Comparison of ENCODE assay signal across 9 mouse cellular contexts in genomic region chr4:116650365-116650764, GRCm38 (mm10). TPM values are rescaled to one million over a fixed set of nuclear protein-coding genes. Genes with fewer than 3 reads are reported as not detected.
DNase-seq lines count a peak whose midpoint lies in the region; ATAC-seq and TF ChIP-seq lines count a peak whose summit lies in the region.
"Had no signal": no experiment of that assay in that cellular context is flagged by ENCODE, and none has a peak within 500 bp of the region (broad histone marks: within the 10 kb centered on the region; RNA-seq: fewer than 3 reads in every experiment).

No protein-coding gene starts in this region.

- TF ChIP-seq POLR2A in lung, adult 2 months (IDR thresholded peaks at IDR 0.05; ENCODE audit: borderline replicate concordance, extremely low read depth, low read depth, low read length): no peak
- no peak for TF ChIP-seq POLR2A in embryonic fibroblast, embryonic 13.5 days (IDR thresholded peaks at IDR 0.05; ENCODE audit: low read depth, low read length)

- H3K9me3 ChIP-seq in neural tube, embryonic 13.5 days: no peaks in the 10 kb centered on the region

- 16% methylated on average over 5 of the region's 5 CpGs for WGBS in lung, adult 2 months
- 43% methylated on average over 5 of the region's 5 CpGs for WGBS in neural tube, embryonic 13.5 days

- ATAC-seq in neural tube, embryonic 13.5 days (ENCODE audit: low read depth): no peak

- no peak overlapping the region for H3K27ac ChIP-seq in embryonic fibroblast, embryonic 13.5 days (ENCODE audit: insufficient read depth, low read length)
- peak overlapping the region; percentile 83; the same call in 1 of the 2 replicates for H3K27ac ChIP-seq in neural tube, embryonic 13.5 days (replicated peaks)

- no peak for TF ChIP-seq CTCF in lung, adult 2 months (IDR thresholded peaks at IDR 0.05; ENCODE audit: insufficient read depth, low read length)
- no peak for TF ChIP-seq CTCF in embryonic fibroblast, embryonic 13.5 days (IDR thresholded peaks at IDR 0.05; ENCODE audit: borderline replicate concordance, insufficient read depth, low read length)

- H3K9ac ChIP-seq in neural tube, embryonic 13.5 days: peak overlapping the region; percentile 87

- no peaks in the 10 kb centered on the region for H3K27me3 ChIP-seq in neural tube, embryonic 13.5 days

- peaks cover 17% of the 10 kb centered on the region for H3K36me3 ChIP-seq in neural tube, embryonic 13.5 days

- peak overlapping the region; percentile 83 for H3K4me2 ChIP-seq in neural tube, embryonic 13.5 days

- H3K4me3 ChIP-seq in lung, adult 2 months (replicated peaks; ENCODE audit: extremely low read depth, low read depth, low read length): peak overlapping the region; percentile 100
- peak overlapping the region; percentile 95 for H3K4me3 ChIP-seq in embryonic fibroblast, embryonic 13.5 days (ENCODE audit: insufficient read depth, low read length)
- peak overlapping the region; percentile 72 for H3K4me3 ChIP-seq in neural tube, embryonic 13.5 days

- peaks cover 30% of the 10 kb centered on the region for H3K4me1 ChIP-seq in lung, adult 2 months (ENCODE audit: control insufficient read depth, insufficient read depth, low read length)
- H3K4me1 ChIP-seq in embryonic fibroblast, embryonic 13.5 days (ENCODE audit: control insufficient read depth, insufficient read depth, low read length): peaks cover 15% of the 10 kb centered on the region
- peaks cover 53% of the 10 kb centered on the region for H3K4me1 ChIP-seq in neural tube, embryonic 13.5 days (replicated peaks)

- DNase-seq in lung, adult 2 months: no peak
- no peak for DNase-seq in lung, postnatal 36 days
- peak; percentile 33 to 57 for DNase-seq in kidney, postnatal 25 days
- no peak for DNase-seq in left cerebral cortex, adult 9 months (ENCODE audit: low spot score in 2 of 2)
- DNase-seq in testis, postnatal 14 days (ENCODE audit: low spot score): no peak
- DNase-seq in urinary bladder, postnatal 10 days (ENCODE audit: low spot score): no peak
- DNase-seq: spleen, adult 18-20 months had no signal

RNA-seq across cellular contexts. Expression of gene Akr1a1, which starts 1.1 kb away (rescaled TPM):
- polyA plus RNA-seq in lung, adult 2 months (2012; rRNA removed): 536 and 669 TPM in 2 replicates
- 575 and 597 TPM in 2 replicates for polyA plus RNA-seq in embryonic fibroblast, embryonic 13.5 days (2011; ENCODE audit: insufficient read length, low read depth, missing spikeins)
- polyA plus RNA-seq in neural tube, embryonic 13.5 days (2015; fragmentation: Nextera tagmentation; extraction: Ambion mirVana): 689 and 718 TPM in 2 replicates

RNA-seq across cellular contexts. Expression of gene Nasp, which starts 22.6 kb away (rescaled TPM):
- 1.3 and 2.4 TPM in 2 replicates for polyA plus RNA-seq in lung, adult 2 months (2012; rRNA removed)
- polyA plus RNA-seq in embryonic fibroblast, embryonic 13.5 days (2011; ENCODE audit: insufficient read length, low read depth, missing spikeins): 63.7 and 95.4 TPM in 2 replicates
- polyA plus RNA-seq in neural tube, embryonic 13.5 days (2015; fragmentation: Nextera tagmentation; extraction: Ambion mirVana): 89.8 and 96.9 TPM in 2 replicates

RNA-seq across cellular contexts. Expression of gene Prdx1, which starts 35.0 kb away (rescaled TPM):
- 58.4 and 179 TPM in 2 replicates for polyA plus RNA-seq in lung, adult 2 months (2012; rRNA removed)
- polyA plus RNA-seq in embryonic fibroblast, embryonic 13.5 days (2011; ENCODE audit: insufficient read length, low read depth, missing spikeins): 887 and 980 TPM in 2 replicates
- 505 and 512 TPM in 2 replicates for polyA plus RNA-seq in neural tube, embryonic 13.5 days (2015; fragmentation: Nextera tagmentation; extraction: Ambion mirVana)

RNA-seq across cellular contexts. Expression of gene Ccdc17, which starts 53.9 kb away (rescaled TPM):
- 52.9 and 55.0 TPM in 2 replicates for polyA plus RNA-seq in lung, adult 2 months (2012; rRNA removed)
- polyA plus RNA-seq in embryonic fibroblast, embryonic 13.5 days (2011; ENCODE audit: insufficient read length, low read depth, missing spikeins): 1.9 and 2.6 TPM in 2 replicates
- 4.3 and 4.7 TPM in 2 replicates for polyA plus RNA-seq in neural tube, embryonic 13.5 days (2015; fragmentation: Nextera tagmentation; extraction: Ambion mirVana)

RNA-seq across cellular contexts. Expression of gene Mmachc, which starts 57.8 kb away (rescaled TPM):
- 6.6 and 8.0 TPM in 2 replicates for polyA plus RNA-seq in lung, adult 2 months (2012; rRNA removed)
- polyA plus RNA-seq in embryonic fibroblast, embryonic 13.5 days (2011; ENCODE audit: insufficient read length, low read depth, missing spikeins): 18.6 and 22.6 TPM in 2 replicates
- polyA plus RNA-seq in neural tube, embryonic 13.5 days (2015; fragmentation: Nextera tagmentation; extraction: Ambion mirVana): 24.7 and 26.3 TPM in 2 replicates

Comparison
In these comparisons a context has a peak if more than half of its experiments do, and no peak if none do; other contexts are left out.
1. DNase-seq: peak in kidney, postnatal 25 days (2 of 2); none in lung, adult 2 months (single experiment), lung, postnatal 36 days (single experiment), left cerebral cortex, adult 9 months (0 of 2), testis, postnatal 14 days (single experiment) and urinary bladder, postnatal 10 days (single experiment).
2. RNA of gene Nasp, which starts 22.6 kb away (polyA plus RNA-seq): 63.7 to 95.4 TPM in embryonic fibroblast, embryonic 13.5 days and 89.8 to 96.9 TPM in neural tube, embryonic 13.5 days; 1.3 to 2.4 TPM in lung, adult 2 months; every median in the first group is over 10 times any median in the second.
3. Peak in every context shown above with its lines, with median percentiles within 50 percentile points of each other: H3K4me3 ChIP-seq.